Mouse (Mus musculus): ENCODE results near the gene Dimt1.

GRCm38 (mm10) chr13:106996891-106997290 is 50.0 kb downstream of the Dimt1 start:
- TF ChIP-seq CTCF (IDR thresholded peaks at IDR 0.05; ENCODE audit: borderline replicate concordance, insufficient read depth, low read length) (no peak), POLR2A (IDR thresholded peaks at IDR 0.05; ENCODE audit: low read depth, low read length) (no peak)

Data from embryonic fibroblast, embryonic 13.5 days (primary cell).